Mouse (Mus musculus): Measurements from ENCODE around the gene Gm48552.

- TF ChIP-seq GABPA (IDR thresholded peaks at IDR 0.05; ENCODE audit: low read depth, low read length), result 0 out of 2 replicates have a peak, but pooled peaks have one; percentile 22
- peak; percentile 9 to 71; a peak in 3 of 4 replicates for TF ChIP-seq POLR2A (IDR thresholded peaks at IDR 0.05; ENCODE audit: control insufficient read depth in 1 of 2, insufficient read depth in 1 of 2, low read depth in 1 of 2, low read length in 2 of 2, poor library complexity in 1 of 2)
- no peak for TF ChIP-seq CTCF (IDR thresholded peaks at IDR 0.05 in 2 of 3, conservative IDR thresholded peaks at IDR 0.05 in 1 of 3; ENCODE audit: control insufficient read depth in 1 of 3, insufficient read depth in 1 of 3, low read depth in 2 of 3, low read length in 3 of 3, poor library complexity in 1 of 3, severe bottlenecking in 1 of 3)
- no peak for TF ChIP-seq GATA1 (IDR thresholded peaks at IDR 0.05; ENCODE audit: low read depth, low read length)
- TF ChIP-seq SMC3 (IDR thresholded peaks at IDR 0.05; ENCODE audit: low read depth, low read length), result no peak
- TF ChIP-seq MYC (IDR thresholded peaks at IDR 0.05; ENCODE audit: low read depth, low read length), result peak; percentile 16; the same call in 1 of the 2 replicates
- TF ChIP-seq MAFK (IDR thresholded peaks at IDR 0.05; ENCODE audit: borderline replicate concordance, low read depth, low read length), result no peak
Observed at GRCm38 (mm10) chr10:81378553-81379182, 10.1 kb upstream of the Gm48552 start.
